Mouse (Mus musculus): ENCODE measurements around the gene Pard3. TPM values are rescaled to one million over a fixed set of nuclear protein-coding genes. Genes with fewer than 3 reads are reported as not detected.

The Pard3 gene
- polyA plus RNA-seq, 1 experiment from 2014 or later, result 16.5 TPM

GRCm38 (mm10) chr8:127115837-127116236, 52.1 kb downstream of the Pard3 start:
- no peak overlapping the region for H3K27ac ChIP-seq (ENCODE audit: low read depth, low read length)
- no peaks in the 10 kb centered on the region for H3K9me3 ChIP-seq (replicated peaks; ENCODE audit: control insufficient read depth, low read length)
- H3K36me3 ChIP-seq (ENCODE audit: control insufficient read depth, insufficient read depth, low read length), result no peaks in the 10 kb centered on the region
- DNase-seq (ENCODE audit: low spot score), result no peak
- no peaks in the 10 kb centered on the region for H3K27me3 ChIP-seq (replicated peaks; ENCODE audit: control insufficient read depth, insufficient read depth, low read length)
- no peak for ATAC-seq
- WGBS, result 97% methylated on average over 3 of the region's 3 CpGs
- H3K9ac ChIP-seq (ENCODE audit: low read length), result no peak overlapping the region
- no peak overlapping the region for H3K4me3 ChIP-seq (ENCODE audit: low read depth, low read length)
- no peaks in the 10 kb centered on the region; the same call in none of the 2 replicates for H3K4me1 ChIP-seq (ENCODE audit: control insufficient read depth, insufficient read depth, low read length)
- no peak overlapping the region for H3K4me2 ChIP-seq (ENCODE audit: low read length)

- ATAC-seq (0 out of 2 replicates have a peak, but pooled peaks have one; percentile 23), DNase-seq (ENCODE audit: low spot score) (peak; percentile 78)
- 57% methylated on average over 11 of the region's 11 CpGs for WGBS
- Histone ChIP-seq H3K4me3 (ENCODE audit: low read depth, low read length) (no peak overlapping the region), H3K27ac (ENCODE audit: low read depth, low read length) (no peak overlapping the region), H3K27me3 (replicated peaks; ENCODE audit: control insufficient read depth, insufficient read depth, low read length) (no peaks in the 10 kb centered on the region), H3K4me2 (ENCODE audit: low read length) (no peak overlapping the region), H3K4me1 (ENCODE audit: control insufficient read depth, insufficient read depth, low read length) (no peaks in the 10 kb centered on the region; the same call in none of the 2 replicates), H3K9me3 (replicated peaks; ENCODE audit: control insufficient read depth, low read length) (no peaks in the 10 kb centered on the region), H3K9ac (ENCODE audit: low read length) (no peak overlapping the region), H3K36me3 (ENCODE audit: control insufficient read depth, insufficient read depth, low read length) (no peaks in the 10 kb centered on the region)
Measured at GRCm38 (mm10) chr8:127118373-127118861, 54.7 kb downstream of the Pard3 start.

- Histone ChIP-seq H3K36me3 (ENCODE audit: control insufficient read depth, insufficient read depth, low read length) (no peaks in the 10 kb centered on the region), H3K9me3 (replicated peaks; ENCODE audit: control insufficient read depth, low read length) (no peaks in the 10 kb centered on the region), H3K27ac (ENCODE audit: low read depth, low read length) (no peak overlapping the region), H3K4me3 (ENCODE audit: low read depth, low read length) (no peak overlapping the region), H3K4me2 (ENCODE audit: low read length) (no peak overlapping the region), H3K9ac (ENCODE audit: low read length) (no peak overlapping the region), H3K4me1 (ENCODE audit: control insufficient read depth, insufficient read depth, low read length) (peaks cover 8% of the 10 kb centered on the region), H3K27me3 (replicated peaks; ENCODE audit: control insufficient read depth, insufficient read depth, low read length) (no peaks in the 10 kb centered on the region)
- WGBS, result 91% methylated on average over 3 of the region's 3 CpGs
- DNase-seq (ENCODE audit: low spot score), result no peak
- ATAC-seq, result no peak
Measured at GRCm38 (mm10) chr8:127123391-127123790, 59.7 kb downstream of the Pard3 start.

- H3K9me3 ChIP-seq (replicated peaks; ENCODE audit: control insufficient read depth, low read length), result no peaks in the 10 kb centered on the region
- ATAC-seq, result no peak
Measured at GRCm38 (mm10) chr8:127124795-127125194, 61.1 kb downstream of the Pard3 start.

GRCm38 (mm10) chr8:127125686-127126683, 62.3 kb downstream of the Pard3 start:
- Histone ChIP-seq H3K27ac (ENCODE audit: low read depth, low read length) (no peak overlapping the region), H3K4me1 (ENCODE audit: control insufficient read depth, insufficient read depth, low read length) (peaks cover 14% of the 10 kb centered on the region), H3K36me3 (ENCODE audit: control insufficient read depth, insufficient read depth, low read length) (no peaks in the 10 kb centered on the region), H3K4me2 (ENCODE audit: low read length) (no peak overlapping the region), H3K4me3 (ENCODE audit: low read depth, low read length) (no peak overlapping the region), H3K9me3 (replicated peaks; ENCODE audit: control insufficient read depth, low read length) (no peaks in the 10 kb centered on the region), H3K27me3 (replicated peaks; ENCODE audit: control insufficient read depth, insufficient read depth, low read length) (no peaks in the 10 kb centered on the region), H3K9ac (ENCODE audit: low read length) (no peak overlapping the region)
- 28% methylated on average over 11 of the region's 11 CpGs for WGBS
- DNase-seq (ENCODE audit: low spot score) (no peak), ATAC-seq (no peak)

More at GRCm38 (mm10) chr8:127124795-127125194, 61.1 kb downstream of the Pard3 start:
- H3K27ac ChIP-seq (ENCODE audit: low read depth, low read length), result no peak overlapping the region
- no peak overlapping the region for H3K4me2 ChIP-seq (ENCODE audit: low read length)
- H3K27me3 ChIP-seq (replicated peaks; ENCODE audit: control insufficient read depth, insufficient read depth, low read length), result no peaks in the 10 kb centered on the region
- no peak for DNase-seq (ENCODE audit: low spot score)
- no peak overlapping the region for H3K4me3 ChIP-seq (ENCODE audit: low read depth, low read length)
- peaks cover 14% of the 10 kb centered on the region for H3K4me1 ChIP-seq (ENCODE audit: control insufficient read depth, insufficient read depth, low read length)
- H3K9ac ChIP-seq (ENCODE audit: low read length), result no peak overlapping the region
- WGBS, result 49% methylated on average over 8 of the region's 8 CpGs
- no peaks in the 10 kb centered on the region for H3K36me3 ChIP-seq (ENCODE audit: control insufficient read depth, insufficient read depth, low read length)

- Histone ChIP-seq H3K27me3 (replicated peaks; ENCODE audit: control insufficient read depth, insufficient read depth, low read length) (no peaks in the 10 kb centered on the region), H3K4me1 (ENCODE audit: control insufficient read depth, insufficient read depth, low read length) (peaks cover 14% of the 10 kb centered on the region), H3K27ac (ENCODE audit: low read depth, low read length) (no peak overlapping the region), H3K4me3 (ENCODE audit: low read depth, low read length) (no peak overlapping the region), H3K9me3 (replicated peaks; ENCODE audit: control insufficient read depth, low read length) (no peaks in the 10 kb centered on the region), H3K4me2 (ENCODE audit: low read length) (no peak overlapping the region), H3K9ac (ENCODE audit: low read length) (no peak overlapping the region), H3K36me3 (ENCODE audit: control insufficient read depth, insufficient read depth, low read length) (no peaks in the 10 kb centered on the region)
- DNase-seq (ENCODE audit: low spot score), result no peak
- 42% methylated on average over 8 of the region's 8 CpGs for WGBS
- no peak for ATAC-seq
Measured at GRCm38 (mm10) chr8:127128781-127129396, 65.2 kb downstream of the Pard3 start.

- no peak overlapping the region for H3K27ac ChIP-seq (ENCODE audit: low read depth, low read length)
- no peaks in the 10 kb centered on the region for H3K9me3 ChIP-seq (replicated peaks; ENCODE audit: control insufficient read depth, low read length)
- WGBS, result 83% methylated on average over 5 of the region's 5 CpGs
- no peak overlapping the region for H3K9ac ChIP-seq (ENCODE audit: low read length)
- H3K36me3 ChIP-seq (ENCODE audit: control insufficient read depth, insufficient read depth, low read length), result no peaks in the 10 kb centered on the region
- no peaks in the 10 kb centered on the region for H3K4me1 ChIP-seq (ENCODE audit: control insufficient read depth, insufficient read depth, low read length)
- no peak overlapping the region for H3K4me2 ChIP-seq (ENCODE audit: low read length)
- ATAC-seq (no peak), DNase-seq (ENCODE audit: low spot score) (no peak)
- no peaks in the 10 kb centered on the region for H3K27me3 ChIP-seq (replicated peaks; ENCODE audit: control insufficient read depth, insufficient read depth, low read length)
- no peak overlapping the region for H3K4me3 ChIP-seq (ENCODE audit: low read depth, low read length)
Measured at GRCm38 (mm10) chr8:127134327-127134726, 70.6 kb downstream of the Pard3 start.

GRCm38 (mm10) chr8:127136201-127136600, 72.5 kb downstream of the Pard3 start:
- Histone ChIP-seq H3K4me2 (ENCODE audit: low read length) (no peak overlapping the region), H3K27ac (ENCODE audit: low read depth, low read length) (no peak overlapping the region), H3K4me1 (ENCODE audit: control insufficient read depth, insufficient read depth, low read length) (no peaks in the 10 kb centered on the region), H3K9me3 (replicated peaks; ENCODE audit: control insufficient read depth, low read length) (no peaks in the 10 kb centered on the region), H3K36me3 (ENCODE audit: control insufficient read depth, insufficient read depth, low read length) (no peaks in the 10 kb centered on the region), H3K27me3 (replicated peaks; ENCODE audit: control insufficient read depth, insufficient read depth, low read length) (no peaks in the 10 kb centered on the region), H3K4me3 (ENCODE audit: low read depth, low read length) (no peak overlapping the region), H3K9ac (ENCODE audit: low read length) (no peak overlapping the region)
- ATAC-seq (no peak), DNase-seq (ENCODE audit: low spot score) (no peak)
- 81% methylated on average over 2 of the region's 2 CpGs for WGBS

Data from forebrain, embryonic 14.5 days (tissue).